Mouse (Mus musculus): Measurements from ENCODE around the gene Flad1.
A peak's percentile ranks its signal among the peaks of the same experiment; 100 is the strongest.

GRCm38 (mm10) chr3:89354816-89355511 lies 56.7 kb downstream of the Flad1 start:
- peak; percentile 74 for TF ChIP-seq CTCF (IDR thresholded peaks at IDR 0.05; ENCODE audit: control insufficient read depth, insufficient read depth, low read length)
- no peak for TF ChIP-seq POLR2A (IDR thresholded peaks at IDR 0.05; ENCODE audit: borderline replicate concordance, control insufficient read depth, low read depth, low read length)
